Mouse (Mus musculus) layer of hippocampus, adult 8-10 months (tissue): ENCODE data around the gene Asap3. TPM values are rescaled to one million over a fixed set of nuclear protein-coding genes. Genes with fewer than 3 reads are reported as not detected.

Experiments
- DNase-seq, 2 experiments: peaks; one replicate each; pipeline ENCODE4 v3.0.0; 2022; ENCODE audit warnings: low spot score in 2 of 2
- total RNA-seq, 4 experiments: library from RNA; stranded (reverse); gene quantifications; 2 replicates each; pipeline ENCODE4 v1.2.4; 2022

Asap3 gene
- total RNA-seq, 4 experiments from 2014 or later: 2.5 to 6.3 (median 4.6) TPM

- no peak for DNase-seq
Measured at GRCm38 (mm10) chr4:136290781-136291595, 84.8 kb downstream of the Asap3 start.

GRCm38 (mm10) chr4:136291692-136292091 lies 85.5 kb downstream of the Asap3 start:
- no peak for DNase-seq

Other genes starting within 250 kb of the Asap3 start
- 10 to 100 TPM; 22.3 to 28.1 (median 26.3) TPM for gene Gale, start 242.6 kb upstream of the Asap3 start, total RNA-seq
- 100 to 1,000 TPM in 2 of 4 experiments, 10 to 100 TPM in 2; 94.3 to 103 (median 98.5) TPM for gene Lypla2, start 233.7 kb upstream of the Asap3 start, total RNA-seq
- gene Pithd1, start 219.1 kb upstream of the Asap3 start, total RNA-seq: 10 to 100 TPM; 79.8 to 89.2 (median 83.7) TPM
- gene Eloa, start 184.6 kb upstream of the Asap3 start, total RNA-seq: 10 to 100 TPM; 26.3 to 30.5 (median 28.8) TPM
- 100 to 1,000 TPM; 193 to 354 (median 274) TPM for gene Rpl11, start 152.9 kb upstream of the Asap3 start, total RNA-seq
- 10 to 100 TPM; 40.5 to 59.5 (median 48.7) TPM for gene Id3, start 62.9 kb upstream of the Asap3 start, total RNA-seq
- gene E2f2, start 34.0 kb upstream of the Asap3 start, total RNA-seq: 1 to 10 TPM in 2 of 4 experiments, under 1 TPM in 2; 0.57 to 1.2 (median 0.98) TPM
- under 1 TPM in 3 of 4 experiments, not detected in 1; 0.45 to 0.94 (median 0.64) TPM for gene Tcea3, start 41.4 kb downstream of the Asap3 start, total RNA-seq
- 10 to 100 TPM; 34.4 to 60.0 (median 42.5) TPM for gene Zfp46, start 78.3 kb downstream of the Asap3 start, total RNA-seq
- gene Hnrnpr, start 104.6 kb downstream of the Asap3 start, total RNA-seq: 100 to 1,000 TPM in 1 of 4 experiments, 10 to 100 TPM in 3; 76.5 to 101 (median 87.2) TPM
- under 1 TPM; 0.14 to 0.76 (median 0.28) TPM for gene Htr1d, start 217.2 kb downstream of the Asap3 start, total RNA-seq